Mouse (Mus musculus): Measurements from ENCODE around the gene Hey2. TPM values are rescaled to one million over a fixed set of nuclear protein-coding genes. Genes with fewer than 3 reads are reported as not detected.

Hey2 gene
- total RNA-seq, 4 experiments from 2014 or later: 6.6 to 7.5 (median 7.1) TPM

DNA sequence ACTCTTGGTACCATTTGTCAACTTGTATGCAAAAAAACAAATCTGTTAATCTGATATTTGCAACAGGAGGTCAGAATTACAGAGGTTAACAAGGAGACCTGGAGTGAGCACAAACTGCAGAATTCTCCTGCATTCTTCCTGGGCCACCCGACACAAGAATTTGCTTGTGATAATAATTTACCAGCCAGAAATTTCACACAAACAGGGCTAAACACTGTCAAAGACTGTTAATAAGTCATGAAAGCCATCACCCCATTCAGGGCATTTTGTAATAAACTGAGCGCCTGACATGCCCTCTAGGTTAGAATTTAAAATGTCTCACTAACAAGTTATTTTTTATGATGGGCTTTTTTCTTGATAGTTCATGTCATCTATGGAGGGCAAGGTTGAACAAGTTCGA, 51.6 kb downstream of the Hey2 start:
- no peak for DNase-seq (ENCODE audit: low spot score in 2 of 2)

- no peak for DNase-seq (ENCODE audit: low spot score in 2 of 2)
Observed at GRCm38 (mm10) chr10:30789521-30789920, 53.1 kb downstream of the Hey2 start.

GRCm38 (mm10) chr10:30788340-30788721, 54.3 kb downstream of the Hey2 start:
- DNase-seq (ENCODE audit: low spot score in 2 of 2): no peak

- no peak for DNase-seq (ENCODE audit: low spot score in 2 of 2)
Observed at GRCm38 (mm10) chr10:30787684-30788339, 54.8 kb downstream of the Hey2 start.

DNA sequence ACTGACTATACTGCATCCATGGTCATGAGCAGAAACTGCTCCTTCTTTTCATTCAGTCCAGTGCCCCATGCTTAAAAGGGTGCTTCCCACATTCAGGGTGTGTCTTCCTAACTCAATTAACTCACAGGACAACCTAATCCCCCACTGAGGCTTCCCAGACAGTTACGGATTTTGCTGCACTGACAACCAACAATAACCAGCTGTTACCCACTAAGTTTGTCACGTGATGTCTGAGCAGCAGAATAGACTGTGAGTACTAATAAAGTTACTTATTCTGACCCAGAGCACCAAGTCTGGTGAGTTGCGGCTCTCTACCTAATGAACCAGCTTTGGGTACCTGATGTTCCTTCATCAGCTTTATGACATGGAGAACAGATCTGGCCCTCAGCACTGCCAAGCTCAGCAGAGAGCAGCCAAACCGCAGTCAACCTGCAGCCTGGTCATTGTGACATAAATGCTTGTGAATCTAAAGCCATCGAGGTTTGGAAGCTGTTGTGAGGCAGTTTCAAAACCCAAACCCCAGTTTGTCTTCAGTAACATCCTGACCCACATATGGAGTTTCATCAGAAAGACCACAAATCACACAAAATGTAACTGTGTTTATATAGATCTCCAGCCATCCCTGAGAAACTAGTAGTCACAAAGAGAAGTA, 56.4 kb downstream of the Hey2 start:
- no peak for DNase-seq (ENCODE audit: low spot score in 2 of 2)

Other genes with a start within 250 kb of the Hey2 start
- 10 to 100 TPM in 2 of 4 experiments, 1 to 10 TPM in 2; 9.3 to 11.3 (median 10.1) TPM for gene Trmt11, start 242.1 kb downstream of the Hey2 start, total RNA-seq (2022)
- gene Hint3, start 213.2 kb downstream of the Hey2 start, total RNA-seq (2022): 10 to 100 TPM; 34.4 to 50.6 (median 43.7) TPM
- gene Ncoa7, start 39.5 kb downstream of the Hey2 start, total RNA-seq (2022): 100 to 1,000 TPM in 2 of 4 experiments, 10 to 100 TPM in 2; 75.7 to 112 (median 99.1) TPM

All from layer of hippocampus, adult 8-10 months (tissue).